Mouse (Mus musculus): ENCODE measurements around the gene Tmf1. TPM values are rescaled to one million over a fixed set of nuclear protein-coding genes. Genes with fewer than 3 reads are reported as not detected.

The Tmf1 gene
- total and polyA plus RNA-seq, 3 experiments = 12.7 to 26.4 (median 22.3) TPM

DNA sequence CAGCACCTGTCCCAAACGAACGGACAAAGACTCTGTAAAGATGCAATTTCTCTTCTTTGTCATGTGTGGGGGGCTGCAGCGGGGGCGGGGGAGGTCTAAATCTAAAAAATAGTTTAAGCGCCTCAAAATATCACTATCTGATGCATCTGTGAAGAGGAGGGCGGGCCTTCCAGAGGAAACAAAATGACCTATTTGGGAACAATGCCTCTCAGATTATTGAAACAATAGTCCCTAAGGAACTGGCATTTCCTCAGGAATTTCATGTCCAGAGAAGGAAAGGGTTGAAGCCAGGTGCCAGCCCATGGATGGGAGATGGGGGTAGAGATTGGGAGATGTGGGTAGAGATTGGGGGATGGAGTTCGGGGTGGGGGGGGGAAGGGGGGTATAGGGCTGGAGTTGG lies 37.1 kb downstream of the Tmf1 start:
- Histone ChIP-seq H3K36me3 (replicated peaks in 1 of 2; ENCODE audit: control insufficient read depth in 1 of 2, insufficient read depth in 1 of 2, low read length in 1 of 2) (peaks cover 34 to 71% of the 10 kb centered on the region in 2 experiments), H3K9me3 (replicated peaks; ENCODE audit: low read length) (no peaks in the 10 kb centered on the region), H3K9ac (ENCODE audit: insufficient read depth, low read depth) (no peak overlapping the region), H3K4me2 (ENCODE audit: insufficient read depth, low read depth, poor library complexity, severe bottlenecking) (no peak overlapping the region), H3K79me2 (replicated peaks; ENCODE audit: control insufficient read depth, extremely low read depth, insufficient read depth, poor library complexity, severe bottlenecking) (no peaks in the 10 kb centered on the region), H3K27me3 (replicated peaks) (no peaks in the 10 kb centered on the region), H3K4me1 (ENCODE audit: control insufficient read depth in 1 of 2, insufficient read depth in 2 of 2) (peaks cover 0 to 10% of the 10 kb centered on the region in 2 experiments; a peak in 2 of 4 replicates), H3K27ac (ENCODE audit: insufficient read depth, low read depth) (no peak overlapping the region), H3K4me3 (replicated peaks in 1 of 3; ENCODE audit: low read depth in 2 of 3, low read length in 2 of 3, poor library complexity in 1 of 3) (no peak overlapping the region)
- DNase-seq (ENCODE audit: extremely low read depth) = no peak
- no peak for TF ChIP-seq ETS1 (conservative IDR thresholded peaks at IDR 0.05; ENCODE audit: low read depth, low read length)
- TF ChIP-seq EP300 (IDR thresholded peaks at IDR 0.05; ENCODE audit: low read length) = no peak
- no peak for TF ChIP-seq BHLHE40 (IDR thresholded peaks at IDR 0.05; ENCODE audit: low read depth, low read length)
- no peak for TF ChIP-seq POLR2AphosphoS2 (IDR thresholded peaks at IDR 0.05; ENCODE audit: low read depth, low read length)
- no peak for TF ChIP-seq ZMIZ1 (IDR thresholded peaks at IDR 0.05; ENCODE audit: low read depth, low read length)
- TF ChIP-seq KAT2A (IDR thresholded peaks at IDR 0.05; ENCODE audit: insufficient replicate concordance, low read length) = no peak
- TF ChIP-seq MYC (IDR thresholded peaks at IDR 0.05; ENCODE audit: low read depth, low read length) = no peak
- no peak for TF ChIP-seq SMC3 (IDR thresholded peaks at IDR 0.05; ENCODE audit: low read depth, low read length)
- TF ChIP-seq ELF1 (IDR thresholded peaks at IDR 0.05; ENCODE audit: low read depth, low read length) = no peak
- TF ChIP-seq ZC3H11A (IDR thresholded peaks at IDR 0.05; ENCODE audit: low read depth, low read length) = no peak
- TF ChIP-seq CHD1 (IDR thresholded peaks at IDR 0.05; ENCODE audit: low read depth, low read length) = no peak
- no peak for TF ChIP-seq TCF12 (IDR thresholded peaks at IDR 0.05; ENCODE audit: low read depth, low read length)
- no peak for TF ChIP-seq CTCF (conservative IDR thresholded peaks at IDR 0.05 in 1 of 2, IDR thresholded peaks at IDR 0.05 in 1 of 2; ENCODE audit: low read depth in 2 of 2, low read length in 2 of 2)
- no peak for TF ChIP-seq E2F4 (IDR thresholded peaks at IDR 0.05; ENCODE audit: insufficient replicate concordance, low read depth, low read length)
- TF ChIP-seq SIN3A (IDR thresholded peaks at IDR 0.05; ENCODE audit: low read length) = no peak
- TF ChIP-seq POLR2A (IDR thresholded peaks at IDR 0.05; ENCODE audit: low read depth, low read length) = no peak
- TF ChIP-seq MAZ (IDR thresholded peaks at IDR 0.05; ENCODE audit: low read depth, low read length) = no peak
- TF ChIP-seq HCFC1 (IDR thresholded peaks at IDR 0.05; ENCODE audit: low read depth, low read length) = no peak
- in situ Hi-C loops (cut with MboI; ENCODE audit: low pct_ligation_motif_present, low pct_unique_long_range_greater_than_20kb, low sequenced_read_pairs) = no loop called here
- dilution Hi-C loops (cut with MboI; ENCODE audit: extremely low pct_ligation_motif_present, extremely low pct_unique_long_range_greater_than_20kb, low sequenced_read_pairs) = no loop called here

DNA sequence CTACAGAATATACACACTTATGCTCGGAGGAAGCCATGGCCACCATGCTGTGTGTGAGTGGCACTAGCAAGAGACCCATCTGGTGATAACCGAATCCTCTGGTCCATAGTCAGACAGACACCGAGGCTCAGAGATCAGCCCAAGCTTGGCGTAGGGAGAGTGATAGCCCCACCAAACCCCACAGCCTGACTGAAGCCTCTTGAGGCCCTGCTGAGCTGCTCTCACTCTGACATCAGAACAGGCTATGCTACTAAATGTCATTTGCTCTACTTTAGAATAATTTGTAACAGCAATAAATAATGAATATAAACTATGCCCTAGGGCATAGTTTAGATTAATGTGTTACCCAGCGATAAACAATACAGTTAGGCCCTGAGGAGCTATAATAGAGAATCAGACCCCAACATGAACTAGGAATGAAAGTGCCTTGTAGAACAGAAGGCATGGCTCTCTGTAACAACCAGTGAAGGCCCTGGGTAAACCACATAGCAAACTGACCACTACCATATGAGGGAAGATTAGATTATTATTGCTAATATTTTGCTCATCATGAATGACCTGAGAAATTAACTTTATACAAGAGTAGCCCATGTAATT lies 46.1 kb downstream of the Tmf1 start:
- H3K9me3 ChIP-seq (replicated peaks; ENCODE audit: low read length) = no peaks in the 10 kb centered on the region

More for the DNA sequence above, 46.1 kb downstream of the Tmf1 start:
- dilution Hi-C loops (cut with MboI; ENCODE audit: extremely low pct_ligation_motif_present, extremely low pct_unique_long_range_greater_than_20kb, low sequenced_read_pairs) (no loop called here), in situ Hi-C loops (cut with MboI; ENCODE audit: low pct_ligation_motif_present, low pct_unique_long_range_greater_than_20kb, low sequenced_read_pairs) (no loop called here)
- Histone ChIP-seq H3K9ac (ENCODE audit: insufficient read depth, low read depth) (no peak overlapping the region), H3K4me3 (replicated peaks in 1 of 3; ENCODE audit: low read depth in 2 of 3, low read length in 2 of 3, poor library complexity in 1 of 3) (no peak overlapping the region), H3K27ac (ENCODE audit: insufficient read depth, low read depth) (no peak overlapping the region), H3K79me2 (replicated peaks; ENCODE audit: control insufficient read depth, extremely low read depth, insufficient read depth, poor library complexity, severe bottlenecking) (no peaks in the 10 kb centered on the region), H3K36me3 (replicated peaks in 1 of 2; ENCODE audit: control insufficient read depth in 1 of 2, insufficient read depth in 1 of 2, low read length in 1 of 2) (peaks cover 29 to 63% of the 10 kb centered on the region in 2 experiments), H3K4me1 (ENCODE audit: control insufficient read depth in 1 of 2, insufficient read depth in 2 of 2) (no peaks in the 10 kb centered on the region), H3K27me3 (replicated peaks) (no peaks in the 10 kb centered on the region), H3K4me2 (ENCODE audit: insufficient read depth, low read depth, poor library complexity, severe bottlenecking) (no peak overlapping the region)
- no peak for DNase-seq (ENCODE audit: extremely low read depth)
- TF ChIP-seq E2F4 (IDR thresholded peaks at IDR 0.05; ENCODE audit: insufficient replicate concordance, low read depth, low read length) (no peak), PAX5 (IDR thresholded peaks at IDR 0.05; ENCODE audit: low read length) (no peak), ZKSCAN1 (IDR thresholded peaks at IDR 0.05; ENCODE audit: borderline replicate concordance, low read depth, low read length) (no peak), USF1 (IDR thresholded peaks at IDR 0.05; ENCODE audit: low read depth, low read length) (no peak), BHLHE40 (IDR thresholded peaks at IDR 0.05; ENCODE audit: low read depth, low read length) (no peak), UBTF (IDR thresholded peaks at IDR 0.05; ENCODE audit: low read depth, low read length) (no peak), CTCF (conservative IDR thresholded peaks at IDR 0.05 in 1 of 2, IDR thresholded peaks at IDR 0.05 in 1 of 2; ENCODE audit: low read depth in 2 of 2, low read length in 2 of 2) (no peak), RCOR1 (conservative IDR thresholded peaks at IDR 0.05; ENCODE audit: low read depth, low read length) (no peak), ETS1 (conservative IDR thresholded peaks at IDR 0.05; ENCODE audit: low read depth, low read length) (no peak), MYC (IDR thresholded peaks at IDR 0.05; ENCODE audit: low read depth, low read length) (no peak), MAX (IDR thresholded peaks at IDR 0.05; ENCODE audit: low read length) (no peak), MEF2A (IDR thresholded peaks at IDR 0.05; ENCODE audit: borderline replicate concordance, low read depth, low read length) (no peak), SMC3 (IDR thresholded peaks at IDR 0.05; ENCODE audit: low read depth, low read length) (no peak), RAD21 (IDR thresholded peaks at IDR 0.05; ENCODE audit: low read depth, low read length) (no peak), IRF4 (IDR thresholded peaks at IDR 0.05; ENCODE audit: low read depth, low read length) (no peak), NELFE (IDR thresholded peaks at IDR 0.05; ENCODE audit: low read depth, low read length) (no peak), SIN3A (IDR thresholded peaks at IDR 0.05; ENCODE audit: low read length) (no peak)

All from CH12.LX (cell line).